Mouse (Mus musculus) frontal cortex, adult 2 months (tissue): ENCODE data around the gene Grifin. TPM values are rescaled to one million over a fixed set of nuclear protein-coding genes. Genes with fewer than 3 reads are reported as not detected.

Source experiments
- DNase-seq, 2 experiments: peaks; one replicate each; pipeline ENCODE4 v3.0.0; 2022; ENCODE audit warnings: low spot score in 1 of 2; ENCODE audit errors: extremely low spot score in 1 of 2
- polyA plus RNA-seq: library from polyadenylated mRNA; depleted of rRNA; stranded (reverse); fragments of >200 nt; gene quantifications from 2 replicates; pipeline ENCODE4 v1.2.3, GENCODE M21; 2012; rRNA removed

The Grifin gene
- polyA plus RNA-seq, 1 experiment: 0.34 TPM

DNA sequence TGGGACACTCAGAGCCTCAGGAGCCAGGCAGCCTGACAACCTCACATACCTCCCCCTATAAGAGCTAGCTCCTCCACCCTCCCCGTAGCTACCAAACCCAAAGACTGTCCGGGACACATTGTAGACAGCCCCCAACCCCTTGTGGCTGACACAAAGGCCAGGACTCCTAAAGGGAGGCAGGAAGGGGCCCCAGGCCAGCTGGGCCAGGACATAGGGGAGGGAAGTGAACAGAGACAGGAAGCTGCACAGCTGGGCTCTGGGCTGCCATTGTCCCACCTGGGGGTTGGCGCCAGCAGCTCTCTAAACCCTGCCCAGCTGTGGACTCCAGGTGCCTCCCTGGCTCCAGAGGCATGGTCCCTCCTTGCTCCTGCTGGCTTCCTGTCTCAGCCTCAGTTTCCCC, 8.0 kb downstream of the Grifin start:
- DNase-seq: no peak

DNA sequence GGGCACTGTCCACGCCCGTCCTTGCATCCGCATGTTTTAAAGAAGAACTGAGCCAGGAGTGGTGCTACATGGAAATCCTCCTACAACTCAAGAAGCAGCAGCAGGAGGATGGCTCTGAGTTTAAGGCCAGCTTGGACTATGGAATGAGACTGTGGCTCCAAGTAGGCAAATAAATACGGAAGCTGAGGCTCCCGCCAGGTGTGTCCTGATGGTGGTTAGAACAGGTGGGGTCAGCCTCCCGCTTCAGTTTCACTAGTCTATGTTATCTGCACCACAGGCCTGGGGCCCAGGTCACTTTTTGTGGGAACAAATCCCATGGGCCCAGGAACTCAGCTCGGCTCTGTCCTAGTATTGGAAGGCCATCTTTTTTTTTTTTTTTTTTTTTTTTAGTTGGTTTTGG, 11.2 kb downstream of the Grifin start:
- DNase-seq: no peak

DNA sequence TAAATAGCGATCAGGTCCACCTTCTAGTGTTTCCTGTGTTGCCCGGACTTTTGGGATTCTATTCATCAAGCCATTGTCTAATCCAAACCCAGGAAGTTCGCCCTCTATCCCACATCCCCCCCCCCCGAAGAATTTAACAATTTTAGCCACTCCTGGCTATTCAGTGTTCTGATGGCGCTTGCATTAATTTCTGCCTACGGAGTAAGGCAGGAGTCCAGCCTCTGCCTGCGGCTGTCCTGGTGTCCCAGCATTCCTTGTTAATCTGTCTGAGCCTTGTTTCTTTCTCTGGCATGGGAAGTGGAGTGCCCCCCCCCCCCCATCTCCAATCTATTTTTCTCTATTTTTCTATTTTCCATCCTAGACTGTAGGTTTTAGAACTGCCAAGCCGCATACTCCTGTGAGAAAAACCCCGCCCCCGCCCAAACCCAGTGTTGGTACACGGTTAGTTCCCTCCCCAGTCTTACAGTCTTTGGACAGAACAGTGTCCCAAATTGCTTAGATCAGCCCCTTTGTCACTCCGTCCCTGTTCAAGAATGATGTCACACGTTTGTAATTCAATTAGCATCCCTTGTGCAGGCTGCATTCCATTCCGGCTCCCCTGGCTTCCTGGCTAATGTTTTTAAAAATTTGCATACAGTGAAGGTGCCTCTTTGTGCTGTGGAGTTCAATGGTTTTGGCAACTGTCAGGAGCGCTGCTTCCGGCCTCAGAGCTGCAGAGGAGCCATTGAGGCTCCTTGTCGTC, 15.4 kb downstream of the Grifin start:
- peak; percentile 33 to 52 for DNase-seq

DNA sequence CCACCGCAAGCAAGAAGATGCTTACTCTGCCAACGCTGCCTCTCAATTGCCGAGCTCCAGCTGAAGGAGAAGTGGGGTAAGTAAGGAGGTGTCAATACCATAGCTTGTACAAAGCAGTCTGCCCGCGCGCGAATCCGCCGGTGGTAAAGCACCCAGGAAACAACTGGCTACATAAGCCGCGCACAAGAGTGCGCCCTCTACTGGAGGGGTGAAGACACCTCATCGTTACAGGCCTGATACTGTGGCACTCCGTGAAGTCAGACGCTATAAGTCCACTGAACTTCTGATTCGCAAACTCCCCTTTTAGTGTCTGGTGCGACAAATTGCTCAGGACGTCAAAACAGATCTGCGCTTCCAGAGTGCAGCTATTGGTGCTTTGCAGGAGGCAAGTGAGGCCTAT, 18.5 kb downstream of the Grifin start:
- no peak for DNase-seq

DNA sequence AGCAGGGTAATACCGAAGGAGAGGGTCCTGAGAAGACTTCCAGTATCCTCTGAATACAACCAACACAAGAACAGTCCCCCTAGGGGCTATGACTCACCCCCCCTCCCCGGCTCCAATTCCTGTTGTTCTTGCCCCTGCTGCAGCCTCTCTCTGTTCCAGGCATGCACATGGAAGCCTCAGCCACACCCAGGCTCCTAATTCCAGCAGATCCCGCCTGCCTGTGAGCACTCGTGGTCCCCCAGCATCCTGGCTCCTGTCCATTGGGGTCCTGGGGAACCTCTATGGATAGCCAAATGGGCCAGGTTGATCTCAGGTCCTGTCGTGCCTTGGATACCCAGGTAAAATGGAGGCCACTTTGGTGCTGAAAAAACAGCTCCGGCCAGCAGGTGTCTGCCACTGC, 19.2 kb downstream of the Grifin start:
- DNase-seq: no peak

DNA sequence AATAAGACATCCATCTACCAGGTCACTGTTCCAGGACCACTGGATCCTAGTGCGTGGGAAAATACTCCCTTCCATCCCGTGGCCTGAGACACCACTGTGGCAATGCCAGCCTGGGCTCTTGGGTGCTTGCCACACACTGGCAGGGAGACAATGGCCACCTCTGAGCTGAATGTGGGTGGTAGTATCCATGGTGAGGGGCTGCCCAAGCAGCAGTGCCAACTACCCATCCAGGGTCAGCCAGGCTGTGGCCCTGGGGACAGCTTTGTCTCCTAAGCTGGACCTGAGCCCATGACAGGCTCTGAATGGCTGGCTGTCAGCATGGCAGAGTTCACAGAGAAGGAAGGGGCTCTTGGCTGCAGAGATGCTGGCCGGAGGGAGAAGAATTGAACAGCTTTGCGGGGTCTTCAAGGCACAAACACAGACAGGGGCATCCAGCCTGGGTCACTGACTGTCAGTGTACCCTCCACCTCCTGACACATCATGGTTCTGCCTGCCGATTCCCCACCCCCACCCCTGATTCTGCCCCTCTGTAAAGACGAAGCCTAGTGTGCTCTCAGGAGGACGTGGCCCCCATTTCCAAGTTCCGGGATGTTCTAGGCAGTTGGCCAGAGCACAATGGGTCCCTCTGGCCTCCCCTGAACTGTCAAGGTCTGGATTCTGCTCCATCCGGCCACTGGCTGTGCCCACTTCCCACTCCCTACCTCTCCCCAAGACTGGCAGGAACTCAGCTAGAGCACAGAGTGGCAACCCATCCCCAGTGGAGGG, 21.9 kb downstream of the Grifin start:
- peak; percentile 31 to 68 for DNase-seq

DNA sequence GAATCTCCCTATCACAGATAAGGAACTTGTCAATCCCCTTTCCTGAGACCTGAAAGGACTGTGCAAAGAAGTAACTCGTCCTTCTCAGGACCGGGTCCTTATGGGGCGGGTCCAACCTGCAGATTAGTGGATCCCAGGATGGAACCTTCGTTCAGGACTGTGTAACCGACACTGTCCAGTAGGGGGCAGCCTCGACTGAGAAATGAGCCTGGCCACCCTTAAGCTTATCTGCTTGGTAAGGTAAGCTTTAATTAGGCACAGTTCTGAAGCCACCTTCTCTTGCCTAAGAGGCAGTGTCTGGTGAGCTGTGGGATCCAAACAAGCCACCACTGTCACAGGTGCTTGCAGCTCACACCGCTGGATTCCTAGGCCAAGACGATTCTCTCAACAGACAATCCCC, 24.8 kb downstream of the Grifin start:
- DNase-seq: peak; percentile 33 to 90

DNA sequence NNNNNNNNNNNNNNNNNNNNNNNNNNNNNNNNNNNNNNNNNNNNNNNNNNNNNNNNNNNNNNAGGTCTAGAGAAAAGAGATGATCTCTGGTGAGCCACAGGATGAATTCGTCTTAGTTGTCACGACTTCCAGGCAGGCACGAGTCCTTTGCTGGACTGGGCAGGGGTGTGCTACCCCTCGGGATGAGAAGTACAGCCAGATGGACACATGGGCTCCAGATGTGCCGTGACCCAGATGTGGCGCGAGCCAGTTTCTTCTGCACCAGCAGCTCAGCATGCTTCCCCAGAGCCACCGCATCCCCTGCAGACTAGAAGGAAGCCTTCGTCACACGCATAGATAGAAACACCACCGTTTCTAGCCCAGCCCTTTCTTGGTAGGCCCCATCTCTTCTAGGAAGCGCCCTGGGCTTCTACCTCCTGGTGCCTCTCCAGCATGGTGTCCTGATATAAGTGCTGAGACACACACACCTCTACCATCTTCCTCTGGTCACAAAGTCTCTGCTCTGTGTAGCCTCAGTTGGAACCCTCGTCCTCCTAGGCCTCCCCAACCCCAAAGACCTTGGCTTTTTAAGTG, 26.7 kb downstream of the Grifin start:
- DNase-seq: no peak

DNA sequence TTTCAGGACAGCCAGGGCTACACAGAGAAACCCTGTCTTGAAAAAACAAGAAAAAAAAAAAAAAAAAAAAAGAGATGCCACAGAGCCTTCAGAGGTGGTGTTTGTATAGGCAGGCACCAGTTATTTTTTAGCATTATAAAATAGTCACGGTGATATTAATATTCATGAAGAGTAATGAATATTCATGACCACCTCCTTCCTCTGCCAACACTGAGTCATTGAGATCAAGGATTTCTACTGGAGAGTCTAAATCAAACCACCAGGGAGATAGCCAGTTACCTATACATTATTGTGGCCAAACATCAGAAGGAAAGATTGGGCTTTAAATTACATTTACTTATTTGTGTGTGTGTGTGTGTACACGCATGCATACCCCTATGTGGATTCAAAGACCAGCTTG, 38.1 kb downstream of the Grifin start:
- no peak for DNase-seq

DNA sequence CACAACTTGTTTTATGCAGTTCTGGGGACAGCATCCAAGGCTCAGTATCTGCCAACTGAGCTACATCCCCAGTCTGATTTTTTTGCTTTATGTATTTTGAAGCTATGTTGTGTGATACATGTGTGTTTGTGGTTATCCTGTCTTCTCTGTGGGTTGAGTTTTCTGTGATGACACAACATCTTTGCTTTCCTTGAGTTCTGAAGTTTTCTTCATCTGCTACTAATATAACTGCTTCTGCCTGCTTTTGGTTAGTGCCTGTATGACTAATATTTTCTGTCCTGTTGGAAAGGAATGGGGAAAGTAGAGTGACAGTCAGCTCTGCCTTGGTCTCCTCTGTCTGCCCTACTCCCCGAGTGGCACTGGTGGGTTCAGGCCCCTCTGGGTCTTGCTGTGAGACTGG, 43.7 kb downstream of the Grifin start:
- no peak for DNase-seq

DNA sequence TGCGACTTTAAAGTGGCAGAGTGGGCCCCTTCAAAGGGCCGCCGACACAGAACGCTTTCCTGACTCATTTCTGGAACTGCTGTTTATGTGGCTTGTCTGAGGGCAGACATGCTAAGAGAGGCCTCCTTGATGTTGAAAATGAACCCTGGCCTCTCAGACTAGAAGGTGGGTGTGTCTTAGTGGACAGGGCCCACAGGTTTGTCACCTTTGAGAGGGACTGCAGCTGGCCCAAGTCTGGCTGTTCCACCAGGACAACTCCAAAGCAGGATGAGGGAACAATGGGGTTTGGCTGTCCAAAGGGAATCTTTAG, 47.0 kb downstream of the Grifin start:
- no peak for DNase-seq

DNA sequence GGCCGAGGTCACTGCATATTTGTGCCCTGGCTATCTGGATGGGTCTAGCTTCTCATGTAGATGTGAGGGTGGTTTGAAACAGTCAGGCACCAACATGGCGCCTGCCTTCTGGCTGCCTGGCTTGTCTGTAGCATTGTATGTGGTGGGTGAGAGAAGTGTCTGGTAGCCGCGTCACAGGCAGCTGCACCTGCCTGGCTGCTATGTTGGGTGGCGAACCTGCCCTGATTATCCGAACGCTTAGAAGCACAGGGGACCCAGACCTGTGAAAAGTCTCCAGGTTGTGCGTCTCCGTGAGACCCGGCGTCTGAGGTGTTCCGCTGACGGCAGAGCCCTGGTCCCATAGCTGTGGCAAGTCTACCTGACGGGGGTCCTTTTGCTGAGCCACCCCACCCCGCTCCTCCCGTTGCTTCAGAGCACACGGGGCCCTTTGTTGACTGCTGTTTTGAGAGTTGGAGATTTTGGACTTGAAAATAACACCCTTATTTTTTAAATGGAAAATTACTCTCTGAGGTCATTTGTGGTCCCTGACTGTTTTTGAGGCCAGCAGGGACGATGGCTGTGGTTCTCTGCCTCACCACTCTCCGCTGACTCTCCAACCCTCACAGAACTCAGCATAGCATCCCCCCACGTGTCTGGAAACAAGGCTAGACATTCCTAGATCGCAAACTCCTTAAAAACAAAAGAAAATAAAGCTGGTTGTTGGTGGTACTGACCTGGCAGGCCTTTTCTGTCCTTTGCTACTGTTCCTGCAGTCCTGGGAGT, 47.5 kb downstream of the Grifin start:
- DNase-seq: no peak

DNA sequence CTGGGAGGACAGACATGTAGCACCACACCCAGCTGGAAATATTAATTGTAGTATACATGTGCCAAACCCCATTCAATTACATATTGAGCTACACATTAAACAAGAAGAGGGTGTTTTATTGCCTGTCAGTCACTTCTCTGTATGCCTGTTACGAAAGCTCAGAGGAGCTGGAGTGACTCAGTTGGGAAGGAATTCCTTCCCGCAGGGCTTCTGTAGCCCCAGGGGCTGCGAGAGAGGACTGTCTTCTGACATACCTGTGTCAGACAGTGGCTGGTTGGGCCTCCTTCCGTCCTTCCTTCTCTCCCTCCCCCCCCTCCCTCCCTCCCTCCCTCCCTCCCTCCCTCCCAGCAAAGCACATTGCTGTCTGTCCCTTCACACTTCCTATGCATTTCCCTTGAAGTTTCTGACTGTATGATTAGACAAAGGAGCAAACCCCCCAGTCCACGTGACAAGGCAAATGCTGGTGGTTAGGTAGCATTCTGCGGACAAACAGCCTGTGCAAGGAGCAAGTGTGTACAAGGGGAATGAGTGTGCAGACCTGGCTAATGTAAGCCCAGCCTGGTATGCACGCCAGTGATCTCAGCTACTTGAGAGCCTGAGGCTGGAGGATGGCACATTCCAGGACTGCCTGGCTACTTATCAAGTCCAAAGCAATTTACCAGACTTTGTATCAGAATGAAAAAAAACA, 49.9 kb downstream of the Grifin start:
- DNase-seq: no peak

DNA sequence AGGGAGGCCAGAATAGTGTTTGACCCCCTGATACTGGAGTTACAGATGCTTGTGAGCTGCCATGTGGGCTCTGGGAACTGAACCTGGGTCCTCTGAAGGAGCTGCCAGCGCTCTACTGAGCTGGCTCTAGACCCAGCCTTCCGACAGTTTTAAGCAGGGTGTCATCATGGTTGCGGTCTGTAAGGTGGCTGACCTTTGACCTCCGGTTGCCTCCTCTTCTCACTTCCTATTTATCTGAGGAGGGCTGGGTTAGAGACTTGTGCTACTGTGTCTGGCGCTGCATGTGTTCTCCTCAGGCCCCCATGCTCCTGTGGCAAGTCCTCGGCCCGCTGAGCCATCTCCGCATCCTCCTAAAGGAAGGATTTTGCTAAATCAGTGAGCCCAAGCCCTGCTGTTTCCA, 51.0 kb downstream of the Grifin start:
- no peak for DNase-seq

Other genes with a start within 250 kb of the Grifin start
- 16.4 and 17.9 TPM in 2 replicates for gene Mad1l1, start 243.5 kb downstream of the Grifin start, polyA plus RNA-seq
- gene Nudt1, start 243.4 kb downstream of the Grifin start, polyA plus RNA-seq: 11.3 and 12.0 TPM in 2 replicates
- gene Mrm2, start 233.2 kb downstream of the Grifin start, polyA plus RNA-seq: 12.3 and 13.7 TPM in 2 replicates
- gene Snx8, start 175.8 kb downstream of the Grifin start, polyA plus RNA-seq: 10.3 and 11.1 TPM in 2 replicates
- 75.0 and 75.3 TPM in 2 replicates for gene Eif3b, start 145.7 kb downstream of the Grifin start, polyA plus RNA-seq
- gene Gm4869, start 119.4 kb downstream of the Grifin start, polyA plus RNA-seq: 0.06 and 0.15 TPM in 2 replicates
- 18.8 and 22.0 TPM in 2 replicates for gene Chst12, start 59.5 kb downstream of the Grifin start, polyA plus RNA-seq
- 28.7 and 36.2 TPM in 2 replicates for gene Lfng, start 42.2 kb upstream of the Grifin start, polyA plus RNA-seq
- gene Ttyh3, start 84.0 kb upstream of the Grifin start, polyA plus RNA-seq: 137 and 141 TPM in 2 replicates
- 47.7 and 60.0 TPM in 2 replicates for gene Iqce, start 137.3 kb upstream of the Grifin start, polyA plus RNA-seq
- gene Brat1, start 139.9 kb upstream of the Grifin start, polyA plus RNA-seq: 23.2 and 23.5 TPM in 2 replicates
- 15.3 and 17.0 TPM in 2 replicates for gene Amz1, start 159.1 kb upstream of the Grifin start, polyA plus RNA-seq